Mouse (Mus musculus) ES-Bruce4 (cell line): Measurements from ENCODE around the gene Bbs7.

Experiments
- CTCF ChIP-seq: IDR thresholded peaks from one replicate; pipeline ENCODE4 v1.8.1; 2011; ENCODE audit warnings: low read depth, low read length
- POLR2A ChIP-seq: IDR thresholded peaks from one replicate; pipeline ENCODE4 v1.8.1; 2011; ENCODE audit warnings: low read length; ENCODE audit not compliant: insufficient read depth

DNA sequence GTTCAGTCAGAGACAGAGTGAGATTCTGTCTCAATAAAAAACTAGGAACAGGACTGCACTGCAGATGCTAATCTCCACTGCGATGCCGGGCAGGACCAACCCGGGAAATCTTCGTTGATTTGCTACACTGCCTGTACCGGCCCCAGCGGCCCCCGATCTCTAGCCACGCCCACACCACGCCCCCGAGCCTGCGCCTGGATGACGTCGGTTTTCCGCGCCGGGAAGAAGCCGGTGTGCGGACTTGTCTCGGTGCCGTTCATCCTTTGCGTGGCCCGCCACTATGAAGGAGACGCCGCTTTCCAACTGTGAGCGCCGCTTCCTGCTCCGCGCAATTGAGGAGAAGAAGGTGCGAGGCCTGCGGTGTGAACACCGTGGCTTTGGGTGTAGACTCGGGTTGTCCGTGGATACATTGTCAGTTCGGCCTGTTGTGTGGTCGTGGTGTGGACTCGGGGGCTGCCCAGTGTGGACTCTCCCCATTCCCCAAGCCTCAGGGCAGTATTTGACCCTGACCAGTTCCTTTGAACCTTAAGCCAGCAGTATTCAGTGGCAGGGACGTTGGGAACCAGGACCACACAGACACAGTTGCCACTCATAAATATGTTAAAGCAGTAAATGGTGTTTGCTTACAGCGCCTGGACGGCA is 60.8 kb downstream of the Bbs7 start, which contains the start of gene Exosc9:
- TF ChIP-seq CTCF (no peak), POLR2A (no peak)
